Mouse (Mus musculus) small intestine, adult 2 months (tissue): Measurements from ENCODE around the gene Por.

ENCODE experiments used
- CTCF ChIP-seq: fragments of 200-500 bp; IDR thresholded peaks from 2 replicates; pipeline ENCODE4 v1.5.1; 2012; ENCODE audit warnings: low read depth, mild to moderate bottlenecking, control low read depth, inconsistent platforms, low read length, moderate library complexity, mixed read lengths; ENCODE audit not compliant: insufficient replicate concordance, insufficient read length; ENCODE audit errors: extremely low read depth
- POLR2A ChIP-seq: fragments of 200-500 bp; IDR thresholded peaks from 2 replicates; pipeline ENCODE4 v1.6.1; 2012; ENCODE audit warnings: low read depth, mild to moderate bottlenecking, control low read depth, inconsistent platforms, low read length, moderate library complexity

DNA sequence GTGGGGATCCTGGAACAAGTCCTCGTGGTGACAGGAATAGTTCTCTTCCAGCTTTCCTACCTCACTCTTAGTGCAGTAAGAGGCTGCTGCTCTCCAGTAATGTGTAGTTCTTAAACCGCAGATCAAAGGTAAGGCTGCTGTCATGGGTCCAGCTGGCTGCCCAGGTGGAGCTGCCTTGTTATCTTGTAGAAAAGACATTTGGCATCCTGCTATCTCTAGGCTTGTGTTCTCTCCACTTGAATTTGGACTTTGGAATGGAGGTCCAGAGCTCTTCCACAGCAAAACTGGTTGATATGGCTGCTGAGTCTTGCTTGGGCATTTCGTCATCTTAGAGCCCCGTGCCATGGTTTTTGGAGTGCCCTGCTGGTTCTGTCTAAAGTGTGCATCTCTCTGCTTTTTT lies 113.1 kb downstream of the Por start:
- TF ChIP-seq CTCF (no peak), POLR2A (no peak)
